Mouse (Mus musculus) megakaryocyte progenitor cell, adult 5-6 weeks (primary cell): ENCODE data around the gene Fhdc1. TPM values are rescaled to one million over a fixed set of nuclear protein-coding genes. Genes with fewer than 3 reads are reported as not detected.

Experiments
- ATAC-seq: replicated peaks from 2 replicates; pipeline ENCODE4 v1.8.0; 2016; ENCODE audit warnings: mild to moderate bottlenecking, moderate TSS enrichment, inconsistent platforms; ENCODE audit not compliant: poor library complexity
- total RNA-seq, 2 experiments: library from RNA; stranded (forward) in 1 of 2; stranded (reverse) in 1 of 2; fragments of 157-497, 149-512 nt in 1 of 2; fragments of 200-1000 nt in 1 of 2; gene quantifications; 2 replicates each; pipeline versions ENCODE4 v1.2.3 to v1.2.4; 2015 to 2017

Gene Fhdc1
- total RNA-seq, 2 experiments from 2014 or later = 0.79 to 2.2 TPM

- ATAC-seq = no peak
Measured at GRCm38 (mm10) chr3:84436947-84437346, 43.3 kb downstream of the Fhdc1 start.

- ATAC-seq = no peak
Measured at GRCm38 (mm10) chr3:84435288-84436043, 44.8 kb downstream of the Fhdc1 start.

DNA sequence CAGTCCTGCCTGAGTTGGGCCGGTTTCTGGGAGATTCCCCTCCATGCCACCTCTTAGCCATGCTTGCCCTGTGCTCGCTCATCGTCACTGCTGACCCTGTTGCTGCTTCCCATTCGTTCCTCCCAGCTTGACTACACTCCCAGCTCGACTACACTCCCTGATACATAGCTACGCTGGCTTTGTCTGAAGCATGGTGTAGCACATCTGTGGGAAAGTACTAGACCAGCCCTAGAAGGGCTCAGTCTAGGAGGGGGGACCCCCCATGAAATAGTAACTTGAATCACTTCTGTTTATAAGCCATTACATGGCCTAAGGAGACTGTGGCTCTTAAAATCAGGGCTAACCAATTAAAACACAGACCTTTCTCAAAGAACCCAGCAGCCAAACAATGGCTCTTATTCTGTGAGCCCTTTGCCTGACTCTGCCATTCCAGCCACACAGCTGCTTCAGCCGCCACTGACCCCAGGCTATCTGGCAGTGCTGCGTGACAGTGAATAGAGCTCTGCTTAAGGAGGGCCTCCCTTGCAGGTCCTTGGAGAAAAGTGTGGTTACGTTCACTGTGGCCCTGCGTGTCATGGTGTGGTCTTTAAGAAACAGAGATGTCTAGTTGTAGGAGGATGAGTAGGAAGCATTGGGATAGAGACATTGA is 47.3 kb downstream of the Fhdc1 start:
- no peak for ATAC-seq

DNA sequence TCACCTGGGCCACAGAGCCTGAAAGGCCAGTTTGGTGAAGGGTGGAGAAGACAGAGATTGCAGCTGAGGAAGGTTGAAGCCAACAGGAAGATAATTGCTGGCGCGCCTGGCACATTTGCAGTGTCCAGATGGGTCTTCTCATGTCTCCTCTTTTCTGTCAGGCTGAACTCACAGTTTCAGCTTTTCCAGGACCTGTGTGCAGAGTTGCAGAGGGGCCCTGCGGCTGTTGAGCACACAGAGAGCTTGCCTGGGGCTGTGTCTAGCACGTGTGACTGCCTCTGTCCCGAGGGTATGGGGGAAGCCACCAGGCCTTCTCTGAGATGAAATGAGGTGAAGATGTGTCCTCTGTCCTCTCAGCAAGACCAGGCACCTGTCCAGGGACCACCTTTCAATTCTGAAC is 49.0 kb downstream of the Fhdc1 start:
- ATAC-seq = no peak

- peak; percentile 37; the same call in 1 of the 2 replicates for ATAC-seq
Measured at GRCm38 (mm10) chr3:84430152-84430551, 50.1 kb downstream of the Fhdc1 start.

DNA sequence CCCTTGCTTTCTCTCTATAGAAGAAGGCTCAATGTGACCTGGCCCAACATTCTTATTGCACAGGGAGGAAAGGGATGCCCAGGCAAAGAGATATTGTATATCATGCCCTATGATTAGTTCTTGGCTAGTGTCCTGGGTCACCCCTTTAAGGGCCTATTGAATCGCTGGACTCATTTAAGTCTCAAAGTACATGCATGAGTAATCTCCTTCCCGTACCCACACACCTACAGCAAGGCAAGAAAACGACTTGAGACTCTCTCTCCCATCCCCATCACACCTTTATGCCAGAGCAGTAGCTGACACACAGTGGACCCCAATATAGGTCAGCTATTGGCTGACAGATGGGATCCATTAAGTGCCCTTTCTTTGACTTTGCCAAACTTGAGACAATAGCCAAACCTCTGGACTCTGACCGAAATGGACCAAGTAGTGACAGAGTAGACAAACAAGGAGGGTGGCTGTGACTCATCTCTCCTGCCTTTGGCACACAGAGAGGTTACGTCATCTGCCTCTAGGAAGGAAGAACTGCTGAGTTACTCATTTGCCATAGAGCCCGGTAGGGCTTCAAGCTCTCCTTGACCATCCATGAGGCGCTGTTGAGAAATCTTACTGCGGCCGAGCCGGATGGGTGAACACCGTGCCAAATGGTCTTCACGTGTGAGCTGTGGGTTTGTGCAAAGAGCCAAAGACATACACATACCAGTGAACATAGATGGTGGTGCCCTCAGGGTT is 51.1 kb downstream of the Fhdc1 start:
- peak; percentile 77 for ATAC-seq

DNA sequence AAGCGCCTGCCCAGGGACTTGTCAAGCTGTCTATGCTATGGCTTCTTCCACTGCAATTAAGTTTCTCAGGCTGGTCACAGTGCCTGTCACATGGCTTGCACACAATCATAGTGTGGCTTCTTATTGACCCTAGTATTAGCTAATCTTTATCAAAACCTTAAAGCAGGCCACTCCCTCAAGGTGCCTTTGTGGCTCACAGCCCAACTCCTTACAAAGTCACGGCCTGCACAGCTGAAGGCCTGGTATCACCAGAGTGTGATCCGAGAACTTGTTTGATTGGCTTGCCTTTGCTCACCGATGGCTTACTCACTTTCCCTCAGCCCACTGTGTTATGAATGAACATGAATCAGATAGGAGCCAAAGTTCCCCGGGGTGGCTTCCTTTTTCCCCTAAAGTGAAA is 52.5 kb downstream of the Fhdc1 start:
- ATAC-seq = no peak

GRCm38 (mm10) chr3:84422340-84422739 is 57.9 kb downstream of the Fhdc1 start:
- 0 out of 2 replicates have a peak, but pooled peaks have one; percentile 11 for ATAC-seq

- ATAC-seq = peak; percentile 37
Measured at GRCm38 (mm10) chr3:84413868-84414267, 66.4 kb downstream of the Fhdc1 start.

- peak; percentile 43 for ATAC-seq
Measured at GRCm38 (mm10) chr3:84412920-84413319, 67.3 kb downstream of the Fhdc1 start.

GRCm38 (mm10) chr3:84409474-84409862 is 70.8 kb downstream of the Fhdc1 start:
- no peak for ATAC-seq

- ATAC-seq = no peak
Measured at GRCm38 (mm10) chr3:84408756-84409473, 71.3 kb downstream of the Fhdc1 start.

GRCm38 (mm10) chr3:84405523-84405922 is 74.7 kb downstream of the Fhdc1 start:
- no peak for ATAC-seq

DNA sequence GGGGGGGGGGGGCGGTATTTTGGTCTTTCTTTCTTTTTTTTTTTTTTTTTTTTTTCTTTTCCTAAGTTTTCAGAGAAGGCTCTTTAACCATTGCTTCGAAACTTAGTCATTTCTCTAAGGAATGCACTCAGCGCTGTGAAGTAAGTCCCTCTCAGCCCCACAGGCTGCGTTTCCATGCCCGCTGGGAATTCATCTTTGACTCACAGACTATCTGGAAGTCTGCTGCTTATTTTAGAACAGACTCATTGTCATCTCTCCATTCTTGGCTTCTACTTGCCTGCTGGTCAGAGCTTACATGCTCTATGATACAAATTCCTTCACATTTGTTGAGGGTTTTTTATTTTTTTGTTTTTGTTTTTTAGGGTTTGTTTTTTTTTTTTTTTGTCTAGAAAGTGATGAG is 76.8 kb downstream of the Fhdc1 start:
- ATAC-seq = no peak

DNA sequence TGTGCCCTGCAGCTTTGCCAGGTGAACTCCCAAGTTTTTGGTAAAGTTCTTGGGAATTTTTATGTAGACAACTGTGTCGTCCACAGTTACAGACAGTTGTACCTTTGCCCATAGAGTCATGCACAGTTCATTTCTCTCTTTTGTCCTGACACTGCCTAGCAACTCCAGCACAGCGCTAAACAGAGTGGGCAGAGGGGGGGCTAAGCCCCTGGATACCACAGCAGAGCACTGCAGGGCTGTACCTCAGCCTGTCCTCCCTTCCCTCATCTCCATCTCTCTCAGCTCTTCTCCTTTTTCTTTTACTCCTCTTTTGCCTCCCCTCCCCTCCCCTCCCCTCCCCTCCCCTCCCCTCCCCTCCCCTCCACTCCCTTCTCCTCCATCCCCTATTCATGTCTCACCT is 77.5 kb downstream of the Fhdc1 start:
- no peak for ATAC-seq

- no peak for ATAC-seq
Measured at GRCm38 (mm10) chr3:84397976-84398375, 82.3 kb downstream of the Fhdc1 start.

DNA sequence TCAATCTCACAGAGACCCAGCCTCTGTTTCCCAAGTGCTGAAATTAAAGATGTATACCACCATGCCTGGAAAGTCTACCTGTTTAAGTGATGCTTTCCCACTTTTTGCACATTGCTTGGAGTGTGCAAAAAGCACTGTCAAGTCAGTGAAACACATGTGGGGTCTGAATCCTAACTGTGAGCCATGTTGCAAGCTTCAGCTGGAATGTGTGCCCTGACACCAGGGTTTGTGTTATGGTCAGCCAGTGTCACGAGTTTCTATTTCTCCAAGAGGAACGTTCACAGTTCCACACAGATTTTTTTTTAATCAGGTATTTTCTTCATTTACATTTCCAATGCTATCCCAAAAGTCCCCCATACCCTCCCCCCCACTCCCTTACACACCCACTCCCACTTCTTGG is 84.0 kb downstream of the Fhdc1 start:
- no peak for ATAC-seq

DNA sequence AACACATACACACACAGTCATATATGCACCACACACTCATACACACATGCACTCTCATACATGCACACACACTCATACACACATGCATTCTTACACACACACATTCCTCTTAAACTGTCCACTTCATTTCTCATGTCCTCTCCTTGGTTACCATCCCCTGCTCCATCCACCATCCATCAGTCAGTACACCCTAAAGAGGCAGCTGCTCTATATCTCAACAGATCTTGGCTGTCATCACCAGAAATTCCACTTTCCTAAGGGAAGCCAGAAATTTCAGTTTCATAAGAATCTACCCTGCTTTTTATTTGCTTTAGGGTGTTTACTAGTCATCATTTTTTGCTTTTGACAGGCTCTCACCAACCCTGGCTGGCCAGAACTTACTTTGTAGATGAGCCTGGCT is 84.4 kb downstream of the Fhdc1 start:
- ATAC-seq = no peak

DNA sequence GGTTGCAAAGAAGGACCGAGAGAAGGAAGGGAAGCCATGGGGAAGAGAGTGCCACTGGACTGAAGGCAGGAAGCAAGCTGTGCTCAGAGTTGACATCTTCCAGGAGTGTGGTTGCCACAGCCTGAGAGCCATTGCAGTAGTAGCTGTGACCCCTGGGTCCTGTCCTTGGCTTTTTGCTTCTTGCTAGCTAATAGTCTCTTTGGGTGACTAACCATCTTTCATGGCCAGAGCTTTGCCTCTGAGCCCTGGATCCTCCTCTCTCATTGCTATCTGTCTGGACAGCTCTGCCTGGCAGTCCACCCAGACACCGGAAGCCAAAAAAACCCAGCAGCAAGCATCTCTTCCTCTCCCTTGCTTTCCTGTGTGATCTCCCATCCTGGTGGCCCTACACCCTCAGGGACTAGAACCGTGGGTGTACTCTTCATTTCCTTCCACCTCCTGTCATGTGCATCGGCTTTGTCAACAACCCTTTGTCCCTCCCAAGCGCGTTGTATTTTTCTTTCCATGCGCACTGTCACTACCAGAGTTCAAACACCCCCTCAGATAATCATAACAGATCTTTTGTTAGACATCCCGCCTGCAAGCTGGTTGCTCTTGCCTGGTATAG is 85.3 kb downstream of the Fhdc1 start:
- no peak for ATAC-seq
